Comparison of ENCODE assay signal across 18 mouse cellular contexts in genomic region chr14:120764386-120764785, GRCm38 (mm10).
DNase-seq lines count a peak whose midpoint lies in the region; ATAC-seq and TF ChIP-seq lines count a peak whose summit lies in the region.
"Had no signal": no experiment of that assay in that cellular context is flagged by ENCODE, and none has a peak within 500 bp of the region (broad histone marks: within the 10 kb centered on the region; RNA-seq: fewer than 3 reads in every experiment).

No protein-coding gene starts in this region.

- no peak for TF ChIP-seq POLR2A in heart, adult 2 months (IDR thresholded peaks at IDR 0.05; ENCODE audit: insufficient read depth, low read depth, low read length)
- no peak for TF ChIP-seq POLR2A in liver, adult 2 months (IDR thresholded peaks at IDR 0.05; ENCODE audit: extremely low read depth, insufficient read depth, low read length)
- TF ChIP-seq POLR2A in CH12.LX (IDR thresholded peaks at IDR 0.05; ENCODE audit: low read depth, low read length), result no peak
- no peak for TF ChIP-seq POLR2A in cortical plate, adult 2 months (IDR thresholded peaks at IDR 0.05; ENCODE audit: extremely low read depth, insufficient read depth, low read length)

- no peaks in the 10 kb centered on the region for H3K79me2 ChIP-seq in heart, adult 2 months (replicated peaks; ENCODE audit: control insufficient read depth, insufficient read depth, low read length)
- no peaks in the 10 kb centered on the region for H3K79me2 ChIP-seq in liver, adult 2 months (ENCODE audit: control insufficient read depth, insufficient read depth, low read length)
- no peaks in the 10 kb centered on the region for H3K79me2 ChIP-seq in CH12.LX (replicated peaks; ENCODE audit: control insufficient read depth, extremely low read depth, insufficient read depth, poor library complexity, severe bottlenecking)

- no peak for ATAC-seq in liver, embryonic 12.5 days
- ATAC-seq: inflammation-experienced regulatory T-cells, adult 6 months had no signal

- H3K4me1 ChIP-seq in heart, adult 2 months (ENCODE audit: control insufficient read depth, insufficient read depth, low read length), result no peaks in the 10 kb centered on the region
- H3K4me1 ChIP-seq in liver, adult 2 months (ENCODE audit: control insufficient read depth, insufficient read depth, low read length), result no peaks in the 10 kb centered on the region
- no peaks in the 10 kb centered on the region for H3K4me1 ChIP-seq in liver, embryonic 12.5 days
- H3K4me1 ChIP-seq in CH12.LX (ENCODE audit: control insufficient read depth in 1 of 2, insufficient read depth in 2 of 2), result peaks cover 6 to 22% of the 10 kb centered on the region in 2 experiments
- H3K4me1 ChIP-seq in cortical plate, adult 2 months (ENCODE audit: control insufficient read depth, insufficient read depth, low read length), result peaks cover 2% of the 10 kb centered on the region; the same call in 1 of the 2 replicates
- H3K4me1 ChIP-seq: limb, embryonic 12.5 days; midbrain, embryonic 10.5 days had no signal

- peak; percentile 17 for TF ChIP-seq RAD21 in CH12.LX (IDR thresholded peaks at IDR 0.05; ENCODE audit: low read depth, low read length)

- H3K9me3 ChIP-seq in liver, embryonic 12.5 days (replicated peaks), result no peaks in the 10 kb centered on the region
- H3K9me3 ChIP-seq in CH12.LX (replicated peaks; ENCODE audit: low read length), result peaks cover 4% of the 10 kb centered on the region
- H3K9me3 ChIP-seq: limb, embryonic 12.5 days; lung, embryonic 15.5 days; midbrain, embryonic 10.5 days had no signal

- intact Hi-C loops in heart, adult 2 months (cut with DNase I), result loop anchor here (5.0 kb wide), 2 partner anchors 502 to 687 kb away; no protein-coding TSS in a partner anchor
- intact Hi-C loops in heart, postnatal 14 days (cut with DNase I), result loop anchor here (5.0 to 10.0 kb wide), 2 partner anchors 287 to 690 kb away; partner anchors contain the start of gene Rap2a

- H3K27ac ChIP-seq in heart, adult 2 months, result no peak overlapping the region
- H3K27ac ChIP-seq in liver, adult 2 months (replicated peaks; ENCODE audit: insufficient read depth, low read depth, low read length), result no peak overlapping the region
- no peak overlapping the region for H3K27ac ChIP-seq in liver, embryonic 12.5 days
- no peak overlapping the region for H3K27ac ChIP-seq in CH12.LX (ENCODE audit: insufficient read depth, low read depth)
- 0 out of 2 replicates have a peak overlapping the region, but pooled peaks have one; percentile 54 for H3K27ac ChIP-seq in cortical plate, adult 2 months (ENCODE audit: insufficient read depth, low read length)
- H3K27ac ChIP-seq: limb, embryonic 12.5 days; lung, embryonic 15.5 days; midbrain, embryonic 10.5 days had no signal

- peak; percentile 56 for TF ChIP-seq CTCF in heart, adult 2 months (IDR thresholded peaks at IDR 0.05)
- 0 out of 2 replicates have a peak, but pooled peaks have one; percentile 3 for TF ChIP-seq CTCF in liver, adult 2 months (IDR thresholded peaks at IDR 0.05; ENCODE audit: low read depth, low read length)
- peak in 1 of 2 experiments; percentile 17; a peak in 1 of 4 replicates for TF ChIP-seq CTCF in CH12.LX (conservative IDR thresholded peaks at IDR 0.05 in 1 of 2, IDR thresholded peaks at IDR 0.05 in 1 of 2; ENCODE audit: low read depth in 2 of 2, low read length in 2 of 2)
- no peak for TF ChIP-seq CTCF in cortical plate, adult 2 months (IDR thresholded peaks at IDR 0.05; ENCODE audit: extremely low read depth, insufficient read depth, low read length)

- H3K4me2 ChIP-seq in liver, embryonic 12.5 days, result no peak overlapping the region
- no peak overlapping the region for H3K4me2 ChIP-seq in CH12.LX (ENCODE audit: insufficient read depth, low read depth, poor library complexity, severe bottlenecking)
- H3K4me2 ChIP-seq: limb, embryonic 12.5 days; lung, embryonic 15.5 days had no signal

- in situ Hi-C loops in CH12.LX (cut with MboI; ENCODE audit: low pct_ligation_motif_present, low pct_unique_long_range_greater_than_20kb, low sequenced_read_pairs), result no loop called here

- H3K9ac ChIP-seq in heart, adult 2 months (ENCODE audit: low read depth, low read length), result no peak overlapping the region
- H3K9ac ChIP-seq in liver, adult 2 months (ENCODE audit: low read depth, low read length), result no peak overlapping the region
- no peak overlapping the region for H3K9ac ChIP-seq in liver, embryonic 12.5 days
- H3K9ac ChIP-seq in CH12.LX (ENCODE audit: insufficient read depth, low read depth), result no peak overlapping the region
- H3K9ac ChIP-seq: limb, embryonic 12.5 days; lung, embryonic 15.5 days had no signal

- H3K36me3 ChIP-seq in heart, adult 2 months (ENCODE audit: control insufficient read depth, insufficient read depth, low read length), result no peaks in the 10 kb centered on the region
- no peaks in the 10 kb centered on the region for H3K36me3 ChIP-seq in liver, adult 2 months (ENCODE audit: control insufficient read depth, insufficient read depth, low read length)
- H3K36me3 ChIP-seq in liver, embryonic 12.5 days, result no peaks in the 10 kb centered on the region
- no peaks in the 10 kb centered on the region for H3K36me3 ChIP-seq in CH12.LX (replicated peaks in 1 of 2; ENCODE audit: control insufficient read depth in 1 of 2, insufficient read depth in 1 of 2, low read length in 1 of 2)
- H3K36me3 ChIP-seq: limb, embryonic 12.5 days; lung, embryonic 15.5 days; midbrain, embryonic 10.5 days had no signal

- WGBS in heart, adult 2 months, result 54% methylated on average over 3 of the region's 3 CpGs
- WGBS in liver, adult 2 months, result 58% methylated on average over 3 of the region's 3 CpGs
- 62% methylated on average over 3 of the region's 3 CpGs for WGBS in liver, embryonic 12.5 days (ENCODE audit: insufficient replicate concordance)

- TF ChIP-seq EP300 in heart, adult 2 months (IDR thresholded peaks at IDR 0.05; ENCODE audit: insufficient read depth, low read depth, low read length), result no peak
- TF ChIP-seq EP300 in CH12.LX (IDR thresholded peaks at IDR 0.05; ENCODE audit: low read length), result no peak

- no peak for DNase-seq in heart, adult 2 months
- no peak for DNase-seq in heart, postnatal 14 days
- DNase-seq in liver, adult 2 months (ENCODE audit: extremely low read depth, low read depth, low spot score), result peak; percentile 13
- no peak for DNase-seq in CH12.LX (ENCODE audit: extremely low read depth)
- no peak for DNase-seq in thymus, postnatal 36 days
- no peak for DNase-seq in ovary, postnatal 36 days (ENCODE audit: low spot score)
- DNase-seq: cerebellum, adult 8-10 months; embryo, embryonic 11 days; kidney, postnatal 25 days; layer of hippocampus, postnatal 36 days; spleen, adult 18-20 months had no signal

- H3K4me3 ChIP-seq in heart, adult 2 months, result no peak overlapping the region
- H3K4me3 ChIP-seq in liver, adult 2 months (ENCODE audit: insufficient read depth, low read depth, low read length), result no peak overlapping the region
- H3K4me3 ChIP-seq in liver, embryonic 12.5 days, result no peak overlapping the region
- no peak overlapping the region for H3K4me3 ChIP-seq in CH12.LX (replicated peaks in 1 of 3; ENCODE audit: low read depth in 2 of 3, low read length in 2 of 3, poor library complexity in 1 of 3)
- H3K4me3 ChIP-seq in cortical plate, adult 2 months (ENCODE audit: insufficient read depth, low read length), result no peak overlapping the region
- H3K4me3 ChIP-seq: erythroblast, embryonic 14.5 days; limb, embryonic 12.5 days; lung, embryonic 15.5 days; midbrain, embryonic 10.5 days had no signal

- dilution Hi-C loops in CH12.LX (cut with MboI; ENCODE audit: extremely low pct_ligation_motif_present, extremely low pct_unique_long_range_greater_than_20kb, low sequenced_read_pairs), result no loop called here

- no peaks in the 10 kb centered on the region for H3K27me3 ChIP-seq in heart, adult 2 months (ENCODE audit: control insufficient read depth, insufficient read depth, low read length)
- H3K27me3 ChIP-seq in liver, adult 2 months (ENCODE audit: control insufficient read depth, insufficient read depth, low read length), result no peaks in the 10 kb centered on the region
- no peaks in the 10 kb centered on the region for H3K27me3 ChIP-seq in liver, embryonic 12.5 days (replicated peaks)
- no peaks in the 10 kb centered on the region for H3K27me3 ChIP-seq in CH12.LX (replicated peaks)
- H3K27me3 ChIP-seq: limb, embryonic 12.5 days; lung, embryonic 15.5 days had no signal

TF ChIP-seq in CH12.LX, 34 proteins besides CTCF, POLR2A, EP300 and RAD21:
- TF ChIP-seq E2F4 (IDR thresholded peaks at IDR 0.05; ENCODE audit: insufficient replicate concordance, low read depth, low read length), result no peak
- TF ChIP-seq JUND (conservative IDR thresholded peaks at IDR 0.05; ENCODE audit: low read depth, low read length), result no peak
- TF ChIP-seq PAX5 (IDR thresholded peaks at IDR 0.05; ENCODE audit: low read length), result no peak
- no peak for TF ChIP-seq GABPA (IDR thresholded peaks at IDR 0.05; ENCODE audit: insufficient replicate concordance, low read depth, low read length)
- no peak for TF ChIP-seq MAX (IDR thresholded peaks at IDR 0.05; ENCODE audit: low read length)
- no peak for TF ChIP-seq USF1 (IDR thresholded peaks at IDR 0.05; ENCODE audit: low read depth, low read length)
- no peak for TF ChIP-seq MAFK (IDR thresholded peaks at IDR 0.05; ENCODE audit: insufficient replicate concordance, low read length)
- no peak for TF ChIP-seq ETS1 (conservative IDR thresholded peaks at IDR 0.05; ENCODE audit: low read depth, low read length)
TF ChIP-seq in CH12.LX: peak in this region for 0.
